Mouse (Mus musculus): ENCODE data around the gene Malrd1.
A peak's percentile ranks its signal among the peaks of the same experiment; 100 is the strongest.

The Malrd1 gene

DNA sequence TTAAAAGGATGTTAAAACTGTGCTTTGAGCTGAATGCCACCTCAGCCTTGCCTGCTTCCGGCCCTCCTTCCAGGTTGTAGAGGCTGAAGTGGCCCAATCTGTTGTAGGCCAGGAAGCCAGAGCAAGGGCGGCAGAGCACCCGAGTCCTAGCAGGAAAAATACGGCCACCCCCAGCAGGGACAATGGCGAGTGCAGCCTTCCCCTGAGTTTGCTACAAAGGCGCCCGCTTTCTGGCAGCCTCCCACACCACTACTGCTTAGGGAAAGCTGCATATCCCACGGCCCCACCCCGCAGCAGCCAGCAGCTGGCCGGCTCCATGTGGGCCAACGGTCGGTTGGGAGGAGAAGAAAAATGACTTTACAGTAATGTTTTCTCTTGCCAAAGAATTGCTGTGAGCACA, 503.5 kb downstream of the Malrd1 start:
- DNase-seq (ENCODE audit: inconsistent ontology term) = peak; percentile 11

- DNase-seq (ENCODE audit: inconsistent ontology term) = no peak
Observed at GRCm38 (mm10) chr2:16031559-16031958, 505.3 kb downstream of the Malrd1 start.

DNA sequence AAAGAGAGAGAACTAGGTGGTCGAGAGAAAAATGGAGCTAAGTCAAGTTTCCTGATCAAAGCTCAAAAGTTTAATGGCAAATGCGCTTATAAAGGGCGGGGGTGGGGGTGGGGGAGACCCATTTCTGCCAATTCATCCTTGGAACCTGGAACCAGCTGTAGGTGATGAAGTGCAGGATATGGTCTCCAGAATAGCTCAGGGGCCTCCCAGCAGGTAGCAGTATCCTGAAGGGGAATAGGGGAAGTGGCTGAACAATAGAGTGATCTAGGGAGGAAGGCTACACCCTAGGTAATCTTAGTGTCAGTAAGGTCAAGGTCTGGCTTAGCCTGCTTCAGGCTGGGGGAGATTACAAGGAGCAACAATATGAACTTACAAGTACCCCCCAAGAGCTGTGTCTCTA, 506.5 kb downstream of the Malrd1 start:
- no peak for DNase-seq (ENCODE audit: inconsistent ontology term)

DNA sequence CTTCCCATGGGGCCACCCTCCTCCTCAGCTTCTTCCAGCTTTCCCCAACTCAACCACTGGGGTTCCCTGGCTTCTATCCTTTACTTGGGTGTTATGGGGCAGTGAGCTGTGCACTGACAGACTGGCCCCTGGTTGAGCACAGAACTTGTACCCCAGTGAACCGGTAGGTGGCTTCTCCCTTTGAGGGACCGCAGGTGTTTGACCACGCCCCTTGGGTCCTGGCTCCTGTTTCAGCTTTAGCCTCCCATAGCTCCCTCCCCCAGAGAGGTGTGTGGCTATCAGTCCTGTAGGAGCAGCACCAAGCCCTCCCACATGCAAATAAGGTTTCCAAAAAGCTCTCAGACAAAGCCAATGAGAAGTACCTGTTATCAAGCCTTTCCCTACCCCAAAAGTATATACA, 584.4 kb downstream of the Malrd1 start:
- no peak for DNase-seq (ENCODE audit: inconsistent ontology term)

- DNase-seq (ENCODE audit: inconsistent ontology term) = no peak
Observed at GRCm38 (mm10) chr2:16113333-16113732, 587.1 kb downstream of the Malrd1 start.

GRCm38 (mm10) chr2:16147999-16148398, 621.7 kb downstream of the Malrd1 start:
- DNase-seq (ENCODE audit: inconsistent ontology term) = peak; percentile 62

GRCm38 (mm10) chr2:16152623-16153022, 626.3 kb downstream of the Malrd1 start:
- no peak for DNase-seq (ENCODE audit: inconsistent ontology term)

- DNase-seq (ENCODE audit: inconsistent ontology term) = no peak
Observed at GRCm38 (mm10) chr2:16163246-16163989, 637.1 kb downstream of the Malrd1 start.

DNA sequence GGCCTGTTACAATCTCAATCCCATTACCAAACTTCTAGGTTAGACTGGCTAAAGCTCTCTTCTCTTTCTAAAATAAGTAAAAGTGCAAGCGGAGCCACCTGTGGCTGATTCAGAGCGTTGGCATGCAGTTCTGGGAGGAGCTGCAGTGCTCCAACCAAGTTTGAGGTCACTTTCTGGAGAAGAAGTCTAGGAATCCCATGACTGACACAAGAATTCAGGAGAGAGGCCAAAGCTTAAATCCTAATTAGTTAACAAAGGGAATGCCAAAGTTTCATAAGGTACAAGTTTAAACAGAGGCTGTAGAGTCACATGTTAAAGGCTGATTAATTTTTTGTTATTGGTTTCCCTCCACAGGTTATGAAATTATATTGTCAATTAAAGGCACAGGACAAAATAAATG, 642.3 kb downstream of the Malrd1 start:
- DNase-seq (ENCODE audit: inconsistent ontology term) = peak; percentile 85

DNA sequence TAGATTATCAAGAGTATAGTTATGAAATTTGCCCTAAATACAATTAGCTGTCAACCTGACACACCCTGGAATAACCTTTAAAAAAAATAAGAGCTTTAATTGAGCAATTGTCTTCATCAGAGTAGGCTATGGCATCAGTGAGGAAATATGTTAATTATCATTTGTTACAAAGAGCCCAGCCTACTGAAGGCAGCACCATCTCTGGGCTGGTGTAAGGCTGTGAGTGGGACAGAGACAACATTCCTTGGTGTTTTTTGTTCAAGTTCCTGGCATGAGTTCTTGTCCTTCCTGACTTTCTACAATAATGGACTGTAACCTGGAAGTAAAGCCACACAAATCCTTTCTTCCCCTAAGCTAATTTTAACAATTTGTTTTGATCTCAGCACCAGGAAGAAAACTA, 645.8 kb downstream of the Malrd1 start:
- peak; percentile 75 for DNase-seq (ENCODE audit: inconsistent ontology term)

GRCm38 (mm10) chr2:16173355-16173754, 647.1 kb downstream of the Malrd1 start:
- no peak for DNase-seq (ENCODE audit: inconsistent ontology term)

GRCm38 (mm10) chr2:16182140-16182539, 655.9 kb downstream of the Malrd1 start:
- no peak for DNase-seq (ENCODE audit: inconsistent ontology term)

DNA sequence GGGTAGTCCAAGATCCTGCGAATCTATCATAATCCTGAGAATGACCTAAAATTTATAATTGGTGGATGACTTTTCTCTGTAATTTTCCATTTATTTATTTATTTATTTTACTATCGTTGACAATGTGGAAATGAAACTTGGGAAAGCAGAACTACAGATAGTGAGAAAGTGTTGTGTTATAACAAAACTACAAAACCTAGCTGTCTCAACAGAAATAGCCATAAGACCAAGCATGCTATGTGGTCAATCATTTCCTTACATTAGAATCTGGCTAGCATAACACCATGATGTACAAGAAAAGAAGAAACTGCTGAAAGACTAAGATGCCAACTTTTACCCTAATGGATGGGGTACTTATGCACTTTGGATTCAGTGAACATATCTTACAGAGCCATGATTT, 656.9 kb downstream of the Malrd1 start:
- DNase-seq (ENCODE audit: inconsistent ontology term) = no peak

DNA sequence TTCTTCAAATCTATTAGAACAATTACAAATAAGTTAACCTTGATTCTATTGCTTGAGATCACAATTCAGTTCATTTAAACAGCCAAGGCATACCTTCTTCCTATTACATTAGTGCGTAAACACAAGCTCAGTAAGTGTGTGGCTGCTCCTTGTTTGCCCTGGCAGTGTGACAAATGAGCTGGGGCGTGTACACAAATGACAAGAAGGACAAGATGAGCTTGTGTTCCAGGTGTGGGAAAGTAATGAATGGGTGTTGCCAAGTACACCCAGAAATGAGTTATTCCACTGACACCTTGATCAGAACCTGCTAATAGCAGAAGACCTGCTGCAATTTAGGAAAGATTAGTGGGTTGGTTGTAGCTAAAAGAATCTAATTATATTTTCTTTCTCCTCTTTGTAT, 683.7 kb downstream of the Malrd1 start:
- peak; percentile 25 for DNase-seq (ENCODE audit: inconsistent ontology term)

DNA sequence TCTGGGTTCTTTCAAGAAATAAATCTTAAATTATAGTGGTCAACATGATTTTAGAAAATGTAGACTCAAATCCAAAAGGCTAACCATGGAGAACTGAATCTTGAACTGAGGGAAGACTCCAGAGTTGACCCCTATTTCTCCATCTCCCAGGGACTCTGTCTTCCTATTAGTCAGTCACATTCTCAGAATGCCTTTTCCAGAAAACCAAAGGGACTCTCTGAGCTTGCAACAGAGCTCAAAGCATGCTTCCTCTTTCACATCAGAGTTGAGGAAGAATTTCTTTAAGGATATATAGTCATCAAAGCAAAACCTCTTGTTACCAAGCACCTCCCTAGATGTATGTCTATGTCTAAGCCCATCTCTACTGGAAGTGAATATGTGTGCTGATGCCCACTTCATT, 686.5 kb downstream of the Malrd1 start:
- no peak for DNase-seq (ENCODE audit: inconsistent ontology term)

DNA sequence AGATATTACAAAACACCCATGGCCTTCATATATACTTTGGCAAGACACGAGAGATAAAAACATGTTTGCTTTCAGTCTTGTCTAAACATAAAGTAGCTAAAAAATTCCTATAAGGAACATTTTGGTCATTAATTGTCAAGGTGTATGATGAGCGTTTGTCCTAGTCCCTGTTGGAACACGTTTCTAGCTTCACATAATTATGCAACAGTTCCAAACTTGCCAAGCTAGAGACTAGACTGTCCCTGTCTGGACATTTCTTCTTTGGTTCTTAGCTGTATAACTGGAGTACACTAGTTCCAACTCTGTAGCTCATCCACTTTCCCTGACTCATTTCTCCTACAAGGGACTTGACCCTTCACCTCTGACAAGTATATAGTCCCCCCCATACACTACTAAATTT, 687.8 kb downstream of the Malrd1 start:
- DNase-seq (ENCODE audit: inconsistent ontology term) = no peak

DNA sequence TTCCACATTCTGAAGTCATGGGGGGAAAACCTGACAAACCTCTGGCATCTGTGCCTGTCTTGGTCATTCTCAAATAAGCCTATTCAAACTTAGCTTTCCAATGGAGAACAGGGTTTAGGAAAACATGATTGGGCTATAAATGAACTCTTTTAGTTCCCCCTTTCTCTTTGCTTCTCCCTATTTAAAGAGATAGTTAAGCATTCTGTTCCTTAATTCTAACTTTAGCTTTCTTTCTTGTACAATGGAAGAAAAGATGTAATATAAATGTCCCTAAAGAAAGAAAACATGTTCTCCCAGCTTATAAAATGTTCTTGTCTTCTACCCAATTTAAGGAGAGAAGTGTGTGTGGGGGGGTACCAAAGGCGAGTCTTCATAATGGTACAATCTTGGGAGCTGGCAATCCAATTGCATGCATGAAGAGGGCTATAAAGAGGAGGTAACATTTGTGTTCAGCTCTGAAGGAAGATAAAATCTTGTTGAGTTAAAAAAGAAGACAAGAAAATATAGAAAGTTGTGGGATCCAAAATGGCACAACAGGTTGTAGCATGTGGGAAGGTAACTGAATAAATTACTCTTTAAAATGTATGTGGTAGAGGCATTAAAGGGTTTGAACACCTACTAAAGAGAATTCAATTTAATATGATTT, 702.0 kb downstream of the Malrd1 start:
- no peak for DNase-seq (ENCODE audit: inconsistent ontology term)

- DNase-seq (ENCODE audit: inconsistent ontology term) = no peak
Observed at GRCm38 (mm10) chr2:16240861-16241260, 714.6 kb downstream of the Malrd1 start.

GRCm38 (mm10) chr2:16243097-16243496, 716.8 kb downstream of the Malrd1 start:
- no peak for DNase-seq (ENCODE audit: inconsistent ontology term)

GRCm38 (mm10) chr2:16248861-16249260, 722.6 kb downstream of the Malrd1 start:
- DNase-seq (ENCODE audit: inconsistent ontology term) = no peak

DNA sequence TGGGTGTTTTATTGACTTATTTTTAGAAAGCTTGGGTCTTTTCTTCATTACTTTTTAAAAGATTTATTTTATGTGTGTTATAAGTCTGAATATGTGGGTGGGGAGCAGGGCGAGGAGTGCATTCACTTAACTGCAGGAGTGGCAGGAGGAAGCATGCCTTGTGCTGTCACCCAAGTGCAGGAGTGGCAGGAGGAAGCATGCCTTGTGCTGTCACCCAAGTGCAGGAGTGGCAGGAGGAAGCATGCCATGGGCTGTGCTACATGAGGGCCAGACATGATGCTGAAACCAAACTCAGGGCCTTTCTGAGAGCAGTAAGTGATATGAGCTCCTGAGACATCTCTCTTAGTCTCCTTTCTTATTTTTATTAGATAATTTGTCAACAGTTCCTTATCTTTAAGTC, 726.0 kb downstream of the Malrd1 start:
- DNase-seq (ENCODE audit: inconsistent ontology term) = no peak
